Mouse (Mus musculus): Measurements from ENCODE around the gene Myt1l. TPM values are rescaled to one million over a fixed set of nuclear protein-coding genes. Genes with fewer than 3 reads are reported as not detected.

Gene Myt1l
- polyA plus RNA-seq, 1 experiment, result not detected

DNA sequence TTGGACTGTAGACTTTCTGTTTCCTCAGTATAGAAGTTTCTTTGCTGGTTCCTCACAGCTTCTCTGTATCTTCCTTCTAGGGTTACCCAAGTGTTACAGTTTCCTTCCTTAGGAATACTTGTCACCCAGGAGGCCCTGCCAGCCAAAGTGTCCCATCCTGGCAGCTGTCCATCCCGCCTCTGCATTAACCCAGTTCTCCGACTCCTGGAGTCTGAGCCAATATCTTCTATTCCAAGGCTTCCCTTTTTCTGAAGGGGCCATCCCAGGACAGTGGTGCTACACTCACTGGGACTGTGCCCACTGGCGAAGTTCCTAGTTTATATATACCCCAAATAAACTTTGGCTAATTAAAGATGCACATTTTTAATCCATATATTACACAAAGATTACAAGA, 227.7 kb downstream of the Myt1l start:
- TF ChIP-seq POLR2A (IDR thresholded peaks at IDR 0.05; ENCODE audit: borderline replicate concordance, control insufficient read depth, low read depth, low read length) (no peak), CTCF (IDR thresholded peaks at IDR 0.05; ENCODE audit: control insufficient read depth, insufficient read depth, low read length) (no peak)
- no peak overlapping the region for H3K4me3 ChIP-seq (replicated peaks; ENCODE audit: control insufficient read depth, low read depth, low read length)
- 74% methylated on average over 3 of the region's 3 CpGs for WGBS
- no peaks in the 10 kb centered on the region for H3K4me1 ChIP-seq (ENCODE audit: control insufficient read depth, insufficient read depth, low read length)
- no peak overlapping the region for H3K27ac ChIP-seq (ENCODE audit: control insufficient read depth, insufficient read depth, low read depth, low read length, poor library complexity)

DNA sequence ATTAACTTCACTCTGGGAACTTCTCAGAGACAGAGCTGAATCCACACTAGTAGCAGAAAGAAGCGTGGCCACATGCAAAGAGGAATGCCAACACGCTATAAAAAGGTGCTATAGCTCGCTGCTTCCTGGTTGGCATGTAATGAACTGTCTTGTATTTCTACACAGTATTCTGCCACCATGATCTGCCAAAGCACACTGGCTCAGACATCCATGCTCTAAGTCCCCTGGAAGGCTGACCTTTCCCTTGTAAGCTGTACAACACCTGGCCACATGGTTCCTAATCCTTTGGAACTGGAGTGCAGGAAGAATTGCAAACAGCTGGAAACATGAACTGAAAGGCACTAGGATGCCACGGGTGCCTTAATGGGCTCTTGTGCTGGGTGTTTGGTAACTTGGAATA, 232.4 kb downstream of the Myt1l start:
- H3K4me1 ChIP-seq (ENCODE audit: control insufficient read depth, insufficient read depth, low read length), result no peaks in the 10 kb centered on the region
- H3K4me3 ChIP-seq (replicated peaks; ENCODE audit: control insufficient read depth, low read depth, low read length), result no peak overlapping the region
- TF ChIP-seq CTCF (IDR thresholded peaks at IDR 0.05; ENCODE audit: control insufficient read depth, insufficient read depth, low read length), result no peak
- no peak for TF ChIP-seq POLR2A (IDR thresholded peaks at IDR 0.05; ENCODE audit: borderline replicate concordance, control insufficient read depth, low read depth, low read length)
- no peak overlapping the region for H3K27ac ChIP-seq (ENCODE audit: control insufficient read depth, insufficient read depth, low read depth, low read length, poor library complexity)
- WGBS, result 74% methylated on average over 4 of the region's 4 CpGs

DNA sequence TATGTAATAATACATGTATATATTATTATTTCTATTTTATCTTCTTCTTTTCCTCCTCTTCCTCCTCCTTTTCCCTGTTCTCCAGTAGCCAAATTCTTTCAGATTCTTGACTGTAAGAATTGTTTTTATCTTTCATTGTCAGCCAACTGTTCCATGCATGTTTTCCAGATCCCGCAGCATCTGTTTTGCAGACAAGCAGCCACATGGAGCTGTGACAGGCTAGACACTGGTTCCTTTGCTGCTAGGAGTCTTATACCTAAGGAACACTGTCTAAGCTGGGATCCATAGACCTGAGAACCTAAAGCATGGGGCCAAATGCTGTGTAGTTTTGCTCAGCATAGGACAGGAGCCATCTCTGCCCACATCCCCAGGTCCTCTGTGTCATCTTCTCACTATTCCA, 238.0 kb downstream of the Myt1l start:
- H3K4me1 ChIP-seq (ENCODE audit: control insufficient read depth, insufficient read depth, low read length), result no peaks in the 10 kb centered on the region
- WGBS, result 82% methylated on average over 1 of the region's 1 CpGs
- no peak overlapping the region for H3K27ac ChIP-seq (ENCODE audit: control insufficient read depth, insufficient read depth, low read depth, low read length, poor library complexity)
- TF ChIP-seq CTCF (IDR thresholded peaks at IDR 0.05; ENCODE audit: control insufficient read depth, insufficient read depth, low read length) (no peak), POLR2A (IDR thresholded peaks at IDR 0.05; ENCODE audit: borderline replicate concordance, control insufficient read depth, low read depth, low read length) (no peak)
- no peak overlapping the region for H3K4me3 ChIP-seq (replicated peaks; ENCODE audit: control insufficient read depth, low read depth, low read length)

DNA sequence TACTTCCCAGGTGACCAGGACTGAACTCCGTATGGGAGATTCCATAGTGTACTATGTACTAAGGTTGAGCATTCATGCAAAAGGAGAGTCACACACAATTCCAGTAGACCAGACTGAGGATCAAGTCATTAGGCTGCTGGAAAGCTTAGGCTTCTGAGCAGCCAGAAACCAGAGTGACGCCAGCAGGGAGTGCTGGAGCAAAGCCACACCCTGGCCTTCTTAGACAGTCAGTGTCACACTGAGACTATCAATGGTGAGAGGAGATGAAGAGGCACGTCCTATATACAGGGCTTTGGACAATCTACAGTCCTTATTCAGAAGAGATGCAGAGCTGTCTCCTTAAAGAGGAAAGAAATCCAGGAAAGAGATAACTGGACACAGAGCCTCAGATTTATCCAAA, 243.6 kb downstream of the Myt1l start:
- WGBS, result 64% methylated on average over 3 of the region's 3 CpGs

DNA sequence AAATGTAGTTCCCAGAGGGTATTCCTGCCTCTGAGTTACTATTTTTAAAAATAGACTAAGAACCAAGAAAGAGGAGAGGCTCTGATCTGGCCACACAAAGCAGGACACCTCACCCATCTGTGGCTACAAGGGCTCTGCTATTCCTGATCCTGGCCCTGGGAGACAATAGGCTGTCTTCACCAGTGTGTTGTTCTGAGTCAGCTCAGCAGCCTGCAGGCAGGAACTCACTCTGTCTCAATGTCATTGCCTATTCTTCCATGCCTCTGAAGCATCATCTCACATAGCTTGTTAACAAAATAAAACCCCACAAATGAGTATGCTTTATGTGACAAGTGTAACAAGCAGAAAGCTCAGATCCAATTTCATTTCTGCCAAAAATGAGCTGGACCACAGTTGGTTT, 244.2 kb downstream of the Myt1l start:
- no peak for TF ChIP-seq CTCF (IDR thresholded peaks at IDR 0.05; ENCODE audit: control insufficient read depth, insufficient read depth, low read length)
- no peak for TF ChIP-seq POLR2A (IDR thresholded peaks at IDR 0.05; ENCODE audit: borderline replicate concordance, control insufficient read depth, low read depth, low read length)
- H3K4me1 ChIP-seq (ENCODE audit: control insufficient read depth, insufficient read depth, low read length), result no peaks in the 10 kb centered on the region
- H3K4me3 ChIP-seq (replicated peaks; ENCODE audit: control insufficient read depth, low read depth, low read length), result no peak overlapping the region
- no peak overlapping the region for H3K27ac ChIP-seq (ENCODE audit: control insufficient read depth, insufficient read depth, low read depth, low read length, poor library complexity)

More for the DNA sequence above, 243.6 kb downstream of the Myt1l start:
- no peak overlapping the region for H3K4me3 ChIP-seq (replicated peaks; ENCODE audit: control insufficient read depth, low read depth, low read length)
- TF ChIP-seq CTCF (IDR thresholded peaks at IDR 0.05; ENCODE audit: control insufficient read depth, insufficient read depth, low read length) (no peak), POLR2A (IDR thresholded peaks at IDR 0.05; ENCODE audit: borderline replicate concordance, control insufficient read depth, low read depth, low read length) (no peak)
- H3K27ac ChIP-seq (ENCODE audit: control insufficient read depth, insufficient read depth, low read depth, low read length, poor library complexity), result no peak overlapping the region
- H3K4me1 ChIP-seq (ENCODE audit: control insufficient read depth, insufficient read depth, low read length), result no peaks in the 10 kb centered on the region

DNA sequence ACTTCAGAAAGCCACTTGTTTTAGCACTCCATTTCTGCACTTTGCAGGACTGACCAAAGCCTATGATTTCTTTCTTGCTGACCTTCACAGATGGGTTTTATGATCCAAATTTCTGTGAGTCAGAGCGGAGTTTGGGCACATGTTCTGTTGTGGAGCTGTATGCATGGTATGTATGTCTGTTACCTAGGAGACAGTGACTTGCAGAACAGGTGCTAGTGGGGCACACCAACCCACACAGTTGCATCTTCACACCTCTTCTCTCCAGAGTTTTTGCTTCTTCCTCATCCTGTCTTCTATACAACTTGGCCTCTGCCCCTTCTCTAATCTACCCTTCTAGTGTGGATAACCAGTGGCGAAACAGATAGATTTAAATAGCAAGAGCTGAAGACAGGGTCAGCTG, 250.7 kb downstream of the Myt1l start:
- H3K27ac ChIP-seq (ENCODE audit: control insufficient read depth, insufficient read depth, low read depth, low read length, poor library complexity), result no peak overlapping the region
- H3K4me1 ChIP-seq (ENCODE audit: control insufficient read depth, insufficient read depth, low read length), result no peaks in the 10 kb centered on the region
- WGBS, result 87% methylated on average over 2 of the region's 2 CpGs
- no peak overlapping the region for H3K4me3 ChIP-seq (replicated peaks; ENCODE audit: control insufficient read depth, low read depth, low read length)
- no peak for TF ChIP-seq CTCF (IDR thresholded peaks at IDR 0.05; ENCODE audit: control insufficient read depth, insufficient read depth, low read length)
- no peak for TF ChIP-seq POLR2A (IDR thresholded peaks at IDR 0.05; ENCODE audit: borderline replicate concordance, control insufficient read depth, low read depth, low read length)

DNA sequence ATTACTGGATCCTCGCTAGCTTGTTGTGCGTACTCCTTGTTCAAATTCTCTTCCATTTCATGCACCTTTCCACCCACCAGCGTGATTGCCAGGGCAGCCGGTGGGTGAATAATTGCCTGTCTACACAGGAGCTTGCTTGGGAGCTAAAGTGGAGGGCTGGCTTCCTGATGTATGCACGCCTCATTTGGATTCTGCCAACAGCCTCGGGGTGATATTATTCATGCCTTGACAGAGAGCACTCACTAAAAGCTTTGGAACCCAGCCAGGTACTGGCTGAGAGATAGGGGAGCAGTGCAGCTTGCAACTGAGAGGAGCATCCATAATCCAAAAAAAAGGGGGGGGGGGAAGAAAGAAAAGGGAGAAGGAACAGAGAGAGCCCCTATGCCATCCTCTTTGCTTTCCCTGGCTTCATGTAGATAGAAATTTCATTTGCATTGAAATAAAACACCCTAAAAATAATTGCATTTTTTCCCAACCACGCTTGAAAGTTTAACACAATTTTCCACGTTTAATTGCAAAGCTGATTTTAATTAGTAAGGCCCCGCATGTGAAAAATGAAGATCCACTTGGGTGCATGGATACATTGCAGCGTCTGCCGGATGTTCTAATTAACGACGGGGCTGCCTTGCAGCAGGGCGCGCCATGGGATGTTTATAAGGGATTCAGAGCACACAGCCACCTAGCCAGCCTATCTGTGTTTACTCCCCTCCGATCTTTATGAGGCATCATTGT, 261.3 kb downstream of the Myt1l start:
- Histone ChIP-seq H3K4me3 (replicated peaks; ENCODE audit: control insufficient read depth, low read depth, low read length) (no peak overlapping the region), H3K4me1 (ENCODE audit: control insufficient read depth, insufficient read depth, low read length) (no peaks in the 10 kb centered on the region), H3K27ac (ENCODE audit: control insufficient read depth, insufficient read depth, low read depth, low read length, poor library complexity) (no peak overlapping the region)
- 44% methylated on average over 16 of the region's 16 CpGs for WGBS
- TF ChIP-seq POLR2A (IDR thresholded peaks at IDR 0.05; ENCODE audit: borderline replicate concordance, control insufficient read depth, low read depth, low read length) (no peak), CTCF (IDR thresholded peaks at IDR 0.05; ENCODE audit: control insufficient read depth, insufficient read depth, low read length) (no peak)

DNA sequence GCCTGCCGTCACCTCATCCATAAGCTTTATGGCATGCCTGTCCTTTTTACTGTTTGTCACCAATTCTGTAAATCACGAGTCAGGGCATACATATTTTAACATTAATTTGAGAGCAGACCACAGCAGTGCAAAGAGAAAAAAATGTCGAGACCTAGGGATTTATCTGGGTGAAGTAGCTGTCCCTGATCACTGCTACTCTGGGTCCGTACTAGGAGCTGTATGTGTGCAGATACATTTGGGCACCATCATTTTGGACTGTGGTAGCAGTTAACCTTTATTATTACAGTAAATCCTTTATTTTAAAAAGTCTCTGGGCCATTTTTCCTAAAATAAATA, 261.8 kb downstream of the Myt1l start:
- H3K4me3 ChIP-seq (replicated peaks; ENCODE audit: control insufficient read depth, low read depth, low read length), result no peak overlapping the region
- no peak for TF ChIP-seq CTCF (IDR thresholded peaks at IDR 0.05; ENCODE audit: control insufficient read depth, insufficient read depth, low read length)
- no peak overlapping the region for H3K27ac ChIP-seq (ENCODE audit: control insufficient read depth, insufficient read depth, low read depth, low read length, poor library complexity)
- H3K4me1 ChIP-seq (ENCODE audit: control insufficient read depth, insufficient read depth, low read length), result no peaks in the 10 kb centered on the region
- 53% methylated on average over 4 of the region's 4 CpGs for WGBS

DNA sequence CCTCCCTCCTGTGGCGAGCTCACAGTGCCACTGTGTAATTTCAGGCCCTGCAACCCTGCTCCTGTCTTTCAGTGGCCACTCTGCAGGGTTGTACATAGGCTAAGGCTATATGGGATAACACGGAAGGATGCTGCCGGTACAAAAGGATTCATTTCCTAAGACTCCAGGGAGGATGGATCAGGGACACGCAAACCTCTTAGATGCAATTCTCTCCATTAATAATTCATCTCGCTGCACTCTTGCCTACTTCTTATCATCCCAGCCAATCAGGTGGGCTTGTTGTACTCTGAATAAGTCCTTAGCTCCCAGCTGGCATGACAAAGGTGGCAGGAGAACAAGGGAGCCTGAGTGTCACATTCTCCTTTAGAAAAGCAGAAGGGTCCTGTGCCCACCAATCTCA, 264.8 kb downstream of the Myt1l start:
- no peak overlapping the region for H3K4me3 ChIP-seq (replicated peaks; ENCODE audit: control insufficient read depth, low read depth, low read length)
- H3K4me1 ChIP-seq (ENCODE audit: control insufficient read depth, insufficient read depth, low read length), result no peaks in the 10 kb centered on the region
- H3K27ac ChIP-seq (ENCODE audit: control insufficient read depth, insufficient read depth, low read depth, low read length, poor library complexity), result no peak overlapping the region
- WGBS, result 71% methylated on average over 5 of the region's 5 CpGs
- no peak for TF ChIP-seq CTCF (IDR thresholded peaks at IDR 0.05; ENCODE audit: control insufficient read depth, insufficient read depth, low read length)
- no peak for TF ChIP-seq POLR2A (IDR thresholded peaks at IDR 0.05; ENCODE audit: borderline replicate concordance, control insufficient read depth, low read depth, low read length)
